Mouse (Mus musculus): ENCODE data around the gene Phgr1. TPM values are rescaled to one million over a fixed set of nuclear protein-coding genes. Genes with fewer than 3 reads are reported as not detected.
A peak's percentile ranks its signal among the peaks of the same experiment; 100 is the strongest.

Gene Phgr1
- total RNA-seq, 2 experiments from 2014 or later: not detected

DNA sequence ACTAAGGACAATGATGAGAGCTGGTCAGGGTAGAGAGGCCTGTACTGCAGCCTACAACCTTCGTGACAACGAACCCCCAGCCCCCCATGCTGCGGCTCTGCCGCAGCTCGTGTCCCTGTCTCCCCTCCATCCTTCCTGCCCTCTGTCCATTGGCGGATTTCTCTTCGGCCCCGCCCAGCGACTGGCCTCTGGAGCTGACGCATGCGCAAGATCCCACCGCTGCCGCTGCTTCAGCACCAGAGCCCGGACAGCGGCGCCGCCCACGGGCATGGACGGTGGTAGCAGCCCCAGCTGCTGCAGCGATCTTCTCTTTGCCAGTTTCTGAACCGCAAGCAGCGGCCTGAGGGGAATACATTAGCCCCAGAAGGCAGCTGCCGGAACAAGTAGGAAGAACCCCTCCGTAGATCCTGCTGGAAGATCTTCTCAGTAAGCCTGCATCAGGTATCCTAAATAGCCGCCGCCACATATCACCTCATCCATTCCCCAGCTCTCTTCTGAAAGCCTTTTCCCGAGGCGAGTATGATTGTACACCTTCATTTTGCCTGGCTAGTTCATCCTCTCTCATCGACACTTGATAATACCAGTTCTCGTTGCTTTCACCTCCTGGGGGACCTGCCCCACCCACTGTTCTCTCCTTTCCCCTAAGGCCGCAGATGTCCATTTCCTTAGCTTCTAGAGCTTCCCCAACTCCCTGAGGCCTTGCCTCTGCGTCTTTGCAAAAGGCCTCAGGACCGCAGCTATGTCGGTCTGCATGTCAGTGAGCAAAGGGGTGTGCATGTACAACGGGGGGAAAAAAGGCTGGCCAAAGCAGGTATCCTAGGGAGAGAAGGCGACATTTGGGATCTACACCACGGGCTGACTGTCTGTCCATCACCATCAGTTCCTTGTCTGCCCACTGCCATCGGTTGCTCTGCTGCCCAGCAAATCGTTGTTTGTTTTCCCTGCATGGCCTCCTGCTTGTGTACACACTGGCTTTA is 7.2 kb downstream of the Phgr1 start, which contains the start of gene Disp2:
Gene Disp2 (plus strand): TSS at position 216 of the 977 bp plus-strand sequence.
- DNase-seq: peak; percentile 93

GRCm38 (mm10) chr2:118781115-118781514 is 8.5 kb downstream of the Phgr1 start:
- DNase-seq: no peak

DNA sequence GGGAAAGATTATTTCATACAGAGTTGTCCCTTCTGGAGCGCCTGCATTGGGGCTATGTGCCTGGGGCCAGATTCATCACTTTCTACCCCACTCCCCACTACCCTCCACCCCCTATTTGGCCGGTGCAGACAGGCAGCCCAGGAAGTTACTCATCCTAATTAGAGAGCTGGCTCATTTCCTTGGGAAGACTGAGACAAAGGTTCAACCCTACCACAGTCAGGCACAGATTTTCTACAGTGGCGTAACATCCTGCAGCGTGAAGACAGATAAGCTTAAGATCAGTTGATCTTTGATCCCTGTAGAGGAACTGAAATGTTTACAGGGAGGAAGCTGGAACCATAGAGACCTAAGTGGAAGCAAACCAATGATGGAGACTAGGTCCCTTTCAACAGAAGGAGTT is 9.7 kb downstream of the Phgr1 start:
- no peak for DNase-seq

DNA sequence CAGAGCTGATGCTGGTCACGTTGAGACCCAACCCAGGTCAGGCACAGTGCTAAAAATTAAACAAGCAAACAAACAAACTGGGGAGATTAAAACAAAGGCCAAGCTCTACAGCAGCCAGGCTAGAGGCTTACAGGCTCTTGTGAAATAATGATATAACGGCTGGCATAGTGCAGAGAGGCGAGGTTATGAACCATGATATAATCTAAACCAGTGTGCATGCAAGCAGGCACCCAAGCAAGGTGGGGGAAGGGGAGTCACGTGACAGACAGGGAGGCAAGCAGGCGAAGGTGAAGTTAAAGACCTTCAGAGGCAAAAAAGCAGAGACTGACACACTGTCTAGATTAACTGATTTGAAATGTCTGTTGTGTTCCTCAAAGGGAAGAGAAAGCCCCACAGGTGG is 10.5 kb downstream of the Phgr1 start:
- DNase-seq: no peak

DNA sequence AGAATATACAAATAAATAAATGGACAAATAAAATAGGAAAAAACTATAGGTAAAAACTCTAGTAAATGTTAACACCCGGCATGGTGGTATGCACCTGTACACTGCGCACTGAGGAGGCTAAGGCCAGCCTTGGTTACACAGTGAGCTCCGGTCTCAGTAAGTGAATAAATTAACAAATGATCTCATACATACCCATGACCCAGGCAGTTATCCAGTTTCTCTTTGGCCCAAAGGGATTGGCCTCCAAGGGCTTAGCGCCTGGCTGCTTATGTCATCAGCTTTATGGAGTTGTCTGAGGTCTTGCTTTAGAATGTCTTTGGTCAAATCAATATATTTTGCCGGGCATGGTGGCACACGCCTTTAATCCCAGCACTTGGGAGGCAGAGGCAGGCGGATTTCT is 11.1 kb downstream of the Phgr1 start:
- no peak for DNase-seq

- DNase-seq: no peak
These were observed 14.0 kb downstream of the Phgr1 start for GRCm38 (mm10) chr2:118786525-118786924.

- peak; percentile 55 to 68 for DNase-seq
These were observed 16.9 kb downstream of the Phgr1 start for GRCm38 (mm10) chr2:118789501-118789900.

DNA sequence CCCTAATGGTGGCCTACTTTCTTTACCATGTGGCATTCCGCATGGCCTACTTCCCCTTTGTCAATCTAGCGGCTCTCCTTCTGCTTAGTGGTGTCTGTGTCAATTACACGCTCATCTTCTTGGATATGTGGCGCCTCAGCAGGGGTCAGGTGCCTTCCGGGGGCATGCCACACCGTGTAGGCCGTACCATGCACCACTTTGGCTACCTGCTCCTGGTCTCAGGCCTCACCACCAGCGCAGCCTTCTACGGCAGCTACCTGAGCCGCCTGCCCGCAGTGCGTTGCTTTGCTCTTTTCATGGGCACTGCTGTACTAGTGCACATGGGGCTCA is 17.6 kb downstream of the Phgr1 start:
- no peak for DNase-seq

GRCm38 (mm10) chr2:118790551-118791525 is 18.3 kb downstream of the Phgr1 start:
- peak; percentile 50 to 57 for DNase-seq

DNA sequence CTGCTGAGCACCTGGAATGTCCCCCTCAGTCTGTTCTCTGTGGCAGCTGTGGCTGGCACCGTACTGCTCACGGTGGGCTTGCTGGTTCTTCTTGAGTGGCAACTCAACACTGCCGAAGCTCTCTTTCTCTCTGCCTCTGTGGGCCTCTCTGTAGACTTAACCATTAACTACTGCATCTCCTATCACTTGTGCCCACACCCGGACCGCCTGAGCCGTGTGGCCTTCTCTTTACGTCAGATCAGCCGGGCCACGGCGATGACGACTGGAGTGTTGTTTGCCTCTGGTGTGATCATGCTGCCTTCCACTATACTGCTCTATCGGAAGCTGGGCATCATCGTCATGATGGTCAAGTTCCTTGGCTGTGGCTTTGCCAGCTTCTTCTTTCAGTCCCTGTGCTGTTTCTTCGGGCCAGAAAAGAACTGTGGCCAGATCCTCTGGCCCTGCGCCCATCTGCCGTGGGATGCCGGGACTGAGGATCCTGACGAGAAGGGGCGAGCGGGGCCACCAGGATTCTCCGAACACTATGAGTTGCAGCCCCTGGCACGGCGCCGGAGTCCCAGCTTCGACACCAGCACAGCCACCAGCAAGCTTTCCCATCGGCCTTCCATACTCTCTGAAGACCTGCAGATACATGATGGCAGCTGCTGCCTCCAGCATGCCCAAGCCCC is 19.2 kb downstream of the Phgr1 start:
- DNase-seq: no peak

DNA sequence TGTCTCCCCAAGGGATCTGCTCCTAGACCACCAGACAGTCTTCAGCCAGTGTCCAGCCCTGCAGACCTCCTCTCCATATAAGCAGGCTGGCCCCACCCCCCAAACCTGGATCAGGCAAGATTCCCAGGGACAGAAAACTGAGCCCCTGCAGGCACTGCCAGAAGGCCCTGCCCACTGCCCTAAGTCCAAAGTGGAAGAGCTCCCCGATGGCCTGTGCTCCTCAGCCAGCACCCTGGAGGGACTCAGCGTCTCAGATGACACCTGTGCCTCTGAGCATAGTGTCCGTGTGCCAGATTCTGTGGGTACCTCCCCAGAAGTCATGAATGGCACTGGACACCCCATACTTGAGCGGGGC is 19.7 kb downstream of the Phgr1 start:
- no peak for DNase-seq

GRCm38 (mm10) chr2:118793636-118794035 is 21.1 kb downstream of the Phgr1 start:
- DNase-seq: no peak

- no peak for DNase-seq
These were observed 30.1 kb downstream of the Phgr1 start for GRCm38 (mm10) chr2:118802542-118803118.

DNA sequence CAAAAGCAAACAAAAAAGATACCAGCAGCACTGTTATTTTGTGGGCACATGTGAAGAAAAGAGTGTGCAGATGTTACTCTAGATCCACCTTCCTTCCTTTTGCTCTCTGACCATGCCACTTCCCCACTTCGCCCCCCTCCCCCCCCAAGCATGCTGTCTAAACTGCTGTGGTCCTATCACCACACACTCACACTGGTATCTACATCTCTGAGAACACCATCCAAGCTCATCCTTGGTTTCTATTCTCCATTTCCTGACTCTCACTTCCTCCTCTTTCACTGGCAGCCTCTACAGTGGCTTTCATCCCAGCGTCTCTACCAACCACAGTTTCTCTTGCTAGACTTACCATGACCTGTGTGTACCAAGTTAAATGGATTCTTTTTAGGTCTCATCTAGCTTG is 31.9 kb downstream of the Phgr1 start:
- DNase-seq: no peak

- no peak for DNase-seq
These were observed 32.6 kb downstream of the Phgr1 start for GRCm38 (mm10) chr2:118805137-118805536.

DNA sequence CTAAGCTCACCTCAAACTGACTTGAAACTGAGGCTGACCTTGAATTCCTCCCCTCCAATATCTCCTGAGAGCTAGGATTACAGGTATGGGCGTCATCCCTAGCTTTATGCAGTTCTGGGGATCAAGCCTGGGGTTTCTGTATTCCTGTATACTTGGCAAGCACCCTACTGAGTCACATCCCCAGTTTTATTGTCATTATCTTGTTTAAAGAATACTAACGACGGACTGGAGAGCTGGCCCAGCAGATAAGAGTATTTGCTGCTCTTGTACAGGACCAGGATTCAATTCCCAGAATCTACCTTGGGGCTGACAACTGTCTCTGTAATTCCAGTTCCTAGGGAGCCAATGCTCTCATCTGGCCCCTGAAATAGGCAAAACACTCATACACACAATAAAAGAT is 33.2 kb downstream of the Phgr1 start:
- no peak for DNase-seq

DNA sequence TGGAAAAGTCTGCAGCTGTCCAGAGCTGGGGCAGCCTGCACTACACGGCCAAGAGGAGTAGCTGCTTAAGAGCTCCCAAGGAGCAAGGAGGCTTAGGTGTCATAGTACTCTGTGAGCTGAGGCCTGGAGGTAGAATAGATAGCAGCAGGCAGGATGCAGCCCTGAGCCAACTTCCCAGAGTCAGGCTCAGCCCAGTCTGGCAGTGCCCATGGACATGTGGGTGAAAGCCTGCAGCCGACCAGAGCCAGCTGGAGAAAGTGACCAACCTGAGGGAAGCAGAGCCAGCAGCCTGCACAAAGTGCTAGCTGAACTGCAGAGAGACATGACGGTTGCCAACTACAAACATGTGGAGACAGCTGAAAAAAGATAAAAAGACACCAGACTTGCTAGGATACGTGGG is 34.3 kb downstream of the Phgr1 start:
- DNase-seq: no peak

- no peak for DNase-seq
These were observed 38.3 kb downstream of the Phgr1 start for GRCm38 (mm10) chr2:118810861-118811260.

DNA sequence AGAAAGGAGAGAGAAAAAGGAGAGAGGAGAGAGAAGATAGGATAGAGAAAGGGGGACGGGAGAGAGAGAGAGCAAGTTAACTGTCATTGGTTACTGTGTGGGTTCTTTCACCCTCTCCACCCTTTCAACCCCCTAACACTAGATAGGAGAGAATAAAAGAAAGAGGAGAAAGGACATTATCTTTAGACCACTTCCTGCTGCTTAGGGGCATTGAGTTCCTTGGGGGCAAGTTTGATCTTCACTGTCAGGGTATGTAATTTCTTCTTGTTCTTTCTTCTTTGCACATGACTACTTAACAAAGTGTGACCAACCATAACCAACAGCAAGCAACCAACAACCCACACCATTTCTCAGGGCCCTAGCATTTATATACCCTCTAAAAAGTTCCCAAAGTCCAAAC is 40.2 kb downstream of the Phgr1 start:
- no peak for DNase-seq

GRCm38 (mm10) chr2:118813981-118814836 is 41.6 kb downstream of the Phgr1 start, which contains the start of gene Knstrn:
TSS of gene Knstrn (plus strand) at chr2:118814003.
- peak; percentile 83 to 88 for DNase-seq

GRCm38 (mm10) chr2:118822800-118823199 is 50.2 kb downstream of the Phgr1 start:
- no peak for DNase-seq
